Mouse (Mus musculus): ENCODE data around the gene Lhx6. TPM values are rescaled to one million over a fixed set of nuclear protein-coding genes. Genes with fewer than 3 reads are reported as not detected.

Lhx6 gene
- polyA plus RNA-seq, 1 experiment from 2014 or later: 3.0 TPM

- no peaks in the 10 kb centered on the region for H3K9me3 ChIP-seq (ENCODE audit: control insufficient read depth, low read length)
- 79% methylated on average over 7 of the region's 7 CpGs for WGBS
- H3K9ac ChIP-seq (ENCODE audit: low read depth, low read length): no peak overlapping the region
- H3K27ac ChIP-seq (ENCODE audit: low read depth, low read length): no peak overlapping the region
- 0 out of 2 replicates have a peak, but pooled peaks cover 2% of the 10 kb centered on the region for H3K4me1 ChIP-seq (ENCODE audit: control insufficient read depth, insufficient read depth, low read length)
- no peaks in the 10 kb centered on the region for H3K27me3 ChIP-seq (ENCODE audit: control insufficient read depth, insufficient read depth, low read length)
- no peak overlapping the region for H3K4me2 ChIP-seq (replicated peaks; ENCODE audit: low read depth, low read length)
- no peak overlapping the region for H3K4me3 ChIP-seq (ENCODE audit: low read length)
- peaks cover 30% of the 10 kb centered on the region for H3K36me3 ChIP-seq (ENCODE audit: control insufficient read depth, insufficient read depth, low read length)
- ATAC-seq (ENCODE audit: low FRiP score, low TSS enrichment): no peak
These were observed 71.2 kb downstream of the Lhx6 start for GRCm38 (mm10) chr2:36033966-36034365.

DNA sequence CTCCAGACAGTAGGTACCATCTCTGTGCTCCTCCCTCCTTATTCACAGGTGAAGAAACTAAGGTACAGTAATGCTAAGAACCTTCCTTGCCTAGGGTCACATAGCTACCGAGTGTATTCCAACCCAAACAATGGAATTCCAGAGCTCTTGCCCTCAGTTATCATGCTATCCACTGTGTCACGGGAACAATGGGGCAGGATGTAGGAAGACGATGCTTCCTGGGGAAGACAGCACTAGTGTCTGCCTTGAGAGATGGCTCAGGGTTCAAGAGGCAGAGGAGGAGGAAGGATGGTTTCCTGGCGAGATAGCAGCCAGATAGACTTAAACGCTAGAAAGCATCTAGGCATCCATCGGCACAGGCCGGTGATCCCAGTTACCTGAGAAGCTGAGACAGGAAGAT, 72.3 kb downstream of the Lhx6 start:
- no peak overlapping the region for H3K4me2 ChIP-seq (replicated peaks; ENCODE audit: low read depth, low read length)
- no peak overlapping the region for H3K27ac ChIP-seq (ENCODE audit: low read depth, low read length)

More for the DNA sequence above, 72.3 kb downstream of the Lhx6 start:
- Histone ChIP-seq H3K9me3 (ENCODE audit: control insufficient read depth, low read length) (no peaks in the 10 kb centered on the region), H3K36me3 (ENCODE audit: control insufficient read depth, insufficient read depth, low read length) (peaks cover 20% of the 10 kb centered on the region), H3K9ac (ENCODE audit: low read depth, low read length) (no peak overlapping the region), H3K4me3 (ENCODE audit: low read length) (no peak overlapping the region), H3K27me3 (ENCODE audit: control insufficient read depth, insufficient read depth, low read length) (no peaks in the 10 kb centered on the region), H3K4me1 (ENCODE audit: control insufficient read depth, insufficient read depth, low read length) (0 out of 2 replicates have a peak, but pooled peaks cover 2% of the 10 kb centered on the region)
- ATAC-seq (ENCODE audit: low FRiP score, low TSS enrichment): no peak
- WGBS: 83% methylated on average over 7 of the region's 7 CpGs

Other genes starting within 250 kb of the Lhx6 start
- gene Ttll11, start 125.5 kb downstream of the Lhx6 start, polyA plus RNA-seq (2014; fragmentation: Nextera tagmentation; extraction: Ambion mirVana): 0.58 and 1.0 TPM in 2 replicates
- gene Ndufa8, start 56.0 kb downstream of the Lhx6 start, polyA plus RNA-seq (2014; fragmentation: Nextera tagmentation; extraction: Ambion mirVana): 238 and 244 TPM in 2 replicates
- gene Morn5, start 56.0 kb downstream of the Lhx6 start, polyA plus RNA-seq (2014; fragmentation: Nextera tagmentation; extraction: Ambion mirVana): 0.87 TPM in 1 of 2 replicates, not detected in the other
- 33.1 and 33.7 TPM in 2 replicates for gene Mrrf, start 31.0 kb upstream of the Lhx6 start, polyA plus RNA-seq (2014; fragmentation: Nextera tagmentation; extraction: Ambion mirVana)
- 62.1 and 77.1 TPM in 2 replicates for gene Rbm18, start 31.4 kb upstream of the Lhx6 start, polyA plus RNA-seq (2014; fragmentation: Nextera tagmentation; extraction: Ambion mirVana)
- gene Ptgs1, start 125.0 kb upstream of the Lhx6 start, polyA plus RNA-seq (2014; fragmentation: Nextera tagmentation; extraction: Ambion mirVana): 16.4 and 24.6 TPM in 2 replicates

Measured in kidney, embryonic 14.5 days (tissue).